Mouse (Mus musculus) mesoderm, embryonic 11.5 days (tissue): ENCODE data around the gene Barx2.
"Not testable (repeated sequence)": the region's sequence is repeated elsewhere in the genome, so short reads cannot be mapped to it uniquely, and the experiment has no call there.

Source experiments
- DNase-seq: peaks from one replicate; pipeline ENCODE4 v3.0.0-alpha.2; 2012; ENCODE audit warnings: low read depth, low spot score

Barx2 gene

DNA sequence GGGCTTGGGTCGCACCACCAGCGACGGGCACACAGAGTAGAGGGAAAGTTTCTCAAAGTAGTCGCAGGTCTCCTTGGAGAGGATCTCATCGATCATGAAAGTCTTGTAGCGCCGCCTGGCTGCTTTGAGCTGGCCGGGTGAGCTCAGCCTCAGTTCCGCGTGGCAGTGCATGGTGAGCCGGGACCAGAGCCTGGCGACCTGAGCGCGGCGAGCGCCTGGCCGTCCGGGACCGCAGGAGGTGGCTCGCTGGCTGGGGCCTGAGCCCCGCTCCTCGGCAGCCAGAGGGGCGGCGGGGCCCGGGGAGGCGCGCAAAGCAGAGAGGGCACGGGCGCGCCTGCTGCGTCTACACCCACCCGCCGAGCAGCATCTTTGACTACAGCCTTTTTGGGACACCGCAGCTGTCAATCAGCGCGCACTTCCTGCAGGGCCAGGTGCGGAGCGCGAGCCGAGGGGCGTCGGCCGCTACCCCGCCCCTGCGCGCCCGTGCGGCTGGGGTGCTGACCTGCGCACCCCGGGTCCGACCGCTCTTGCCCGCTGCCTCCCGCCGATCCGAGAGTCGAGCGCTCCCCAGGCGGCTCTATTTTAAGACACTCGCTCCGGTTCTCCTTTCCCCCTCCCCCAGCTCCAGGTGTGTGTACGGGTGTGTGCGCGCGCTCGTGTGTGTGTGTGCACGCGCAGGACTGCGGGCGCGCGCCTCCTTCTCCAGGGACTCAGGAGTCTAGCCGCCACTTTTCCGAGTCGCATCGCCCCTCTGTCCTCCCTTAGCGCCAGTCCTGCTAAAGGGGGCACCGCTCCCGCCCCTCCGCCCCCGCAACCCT is at the start of gene Barx2:
Gene Barx2, minus strand, starts transcription at position 542 of the 818 bp plus-strand sequence.
- peak; percentile 66 for DNase-seq

DNA sequence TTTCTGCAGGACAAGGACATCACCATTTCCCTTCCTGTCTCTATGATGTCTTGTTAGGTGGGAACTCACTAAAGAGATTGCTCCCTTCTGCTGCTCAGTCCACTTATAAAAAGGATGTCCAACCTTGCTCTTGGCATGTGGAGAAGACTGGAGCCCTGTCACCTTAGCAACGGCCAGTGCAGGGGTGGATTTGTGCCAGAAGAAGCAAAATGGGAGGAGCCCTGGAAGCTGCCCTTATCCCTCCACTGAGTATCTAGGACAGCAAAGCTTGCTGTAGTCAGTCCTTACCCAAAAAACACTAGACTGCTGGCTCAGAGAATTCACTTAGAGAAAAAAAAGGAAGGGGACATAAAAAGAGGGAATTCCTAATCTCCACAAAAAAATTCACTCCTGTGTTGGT is 49.0 kb upstream of the Barx2 start:
- DNase-seq: no peak

DNA sequence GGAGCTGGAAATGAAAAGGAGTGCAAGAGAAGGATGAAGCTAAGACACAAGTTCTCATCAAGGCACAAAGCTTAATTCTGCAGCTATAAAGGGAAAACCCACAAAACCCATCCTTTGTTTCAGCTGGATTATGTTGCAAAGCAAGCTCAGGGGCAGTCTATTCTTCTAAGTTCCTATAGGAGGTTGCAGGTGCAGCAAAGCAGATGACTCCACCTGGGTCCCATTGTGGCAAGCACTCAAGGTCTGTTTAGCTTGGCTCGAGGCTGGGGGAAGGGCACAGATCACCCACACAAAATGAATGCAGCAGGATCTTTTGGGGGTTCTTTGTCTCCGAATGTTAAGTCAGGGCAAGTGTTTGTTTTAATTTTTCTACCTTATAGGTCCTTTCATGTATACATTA is 47.2 kb upstream of the Barx2 start:
- no peak for DNase-seq

DNA sequence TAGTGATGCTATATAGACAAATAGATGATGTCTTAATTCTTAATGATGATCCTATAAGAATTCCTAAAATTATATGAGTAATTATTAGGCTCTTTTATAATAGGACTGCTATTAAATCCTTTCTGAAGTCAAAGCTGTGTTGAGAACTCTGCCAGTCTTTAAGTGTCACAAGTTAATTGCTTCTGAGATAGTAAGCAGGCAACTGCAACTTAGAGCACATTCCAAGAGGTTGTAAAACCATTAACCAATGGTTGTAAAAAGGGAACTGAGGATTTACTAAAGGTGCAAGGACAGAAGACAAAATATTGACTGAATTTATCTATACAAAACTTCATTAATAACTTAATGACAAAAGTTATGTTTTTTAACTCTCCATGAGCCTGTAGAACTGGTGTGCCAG is 44.9 kb upstream of the Barx2 start:
- DNase-seq: no peak

DNA sequence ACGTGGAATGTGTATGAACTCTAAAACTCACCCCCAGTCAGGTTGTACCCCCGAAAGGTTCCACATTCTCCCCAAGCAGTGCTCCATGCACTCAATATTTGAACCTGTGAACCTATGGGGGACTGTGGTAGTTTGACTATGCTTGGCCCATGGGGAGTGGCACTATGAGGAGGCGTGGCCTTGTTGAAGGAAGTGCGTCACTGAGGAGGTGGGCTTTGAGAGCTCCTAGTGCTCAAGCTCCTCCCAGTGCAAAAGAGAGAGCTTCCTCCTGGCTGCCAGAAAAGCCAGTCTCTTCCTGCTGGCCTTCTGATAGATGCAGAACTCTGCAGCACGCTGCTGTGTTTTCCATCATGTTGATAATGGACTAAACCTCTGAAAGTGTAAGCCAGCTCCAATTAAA is 37.2 kb upstream of the Barx2 start:
- DNase-seq: no peak

DNA sequence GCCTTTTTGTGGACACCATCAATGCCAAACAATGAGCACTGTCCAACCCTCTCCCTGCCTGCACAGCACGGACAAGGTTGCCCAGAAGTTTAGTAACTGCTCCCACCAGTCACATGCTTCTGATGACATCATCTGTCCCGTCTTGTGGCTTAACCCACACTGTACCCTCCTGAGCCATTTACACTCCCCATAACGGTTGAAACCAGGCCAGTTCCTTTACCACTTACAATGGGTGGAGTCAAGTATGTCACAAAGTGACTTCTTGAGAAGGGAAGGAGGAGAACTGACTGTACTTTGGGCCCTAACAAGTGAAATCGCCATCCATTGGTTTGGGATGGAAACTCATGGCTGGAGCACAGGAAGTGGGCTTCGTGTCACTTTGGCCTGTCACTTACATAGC is 35.8 kb upstream of the Barx2 start:
- no peak for DNase-seq

DNA sequence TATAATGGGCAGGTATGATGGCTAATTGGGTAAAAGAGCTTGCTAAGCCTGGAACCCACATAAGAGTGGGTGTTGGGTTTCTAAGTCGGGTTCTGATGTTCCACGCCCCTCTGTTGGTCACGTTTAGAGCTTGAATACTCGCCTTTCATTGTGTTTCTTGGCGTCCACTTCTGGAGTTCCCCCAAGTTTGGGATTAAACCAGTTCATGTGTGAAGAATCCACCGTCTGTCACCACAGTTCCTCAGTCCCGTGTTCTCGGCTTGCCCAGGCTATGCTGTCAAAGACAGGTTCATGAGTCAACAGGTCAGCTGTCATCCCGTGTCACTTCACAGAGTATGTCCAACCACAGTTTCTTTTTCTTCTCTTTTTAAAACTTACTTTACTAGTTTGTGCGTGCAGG is 33.8 kb upstream of the Barx2 start:
- DNase-seq: no peak

DNA sequence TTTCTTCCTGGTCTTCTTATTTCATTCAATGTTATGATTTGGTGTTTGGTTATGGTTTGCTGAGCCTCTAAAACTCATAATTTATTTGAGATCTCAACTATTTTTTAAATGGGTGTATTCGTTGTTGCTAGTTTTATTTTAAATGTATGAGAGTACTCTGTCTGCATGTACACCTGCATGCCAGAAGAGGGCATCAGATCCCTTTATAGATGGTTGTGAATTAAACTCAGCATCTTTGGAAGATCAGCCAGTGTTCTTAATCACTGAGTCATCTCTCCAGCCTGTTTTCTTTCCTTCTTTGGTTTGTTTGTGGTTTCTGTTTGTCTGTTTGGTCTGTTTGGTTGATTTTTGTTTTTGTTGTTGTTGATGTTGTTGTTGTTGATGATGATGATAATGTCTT is 29.1 kb upstream of the Barx2 start:
- DNase-seq: peak; percentile 11

DNA sequence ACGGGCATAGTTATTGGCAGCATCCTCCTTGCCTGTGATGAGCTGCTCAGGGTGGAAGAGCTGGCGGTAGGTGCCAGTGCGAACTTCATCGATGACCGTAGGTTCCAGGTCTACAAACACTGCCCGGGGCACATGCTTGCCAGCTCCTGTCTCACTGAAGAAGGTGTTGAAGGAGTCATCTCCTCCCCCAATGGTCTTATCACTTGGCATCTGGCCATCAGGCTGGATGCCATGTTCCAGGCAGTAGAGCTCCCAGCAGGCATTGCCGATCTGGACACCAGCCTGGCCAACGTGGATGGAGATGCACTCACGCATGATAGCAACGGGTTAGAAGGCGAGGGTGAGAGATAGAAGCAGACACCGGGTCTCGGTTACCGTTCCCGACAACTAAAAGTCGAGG is 23.2 kb upstream of the Barx2 start:
- not testable (repeated sequence) for DNase-seq

DNA sequence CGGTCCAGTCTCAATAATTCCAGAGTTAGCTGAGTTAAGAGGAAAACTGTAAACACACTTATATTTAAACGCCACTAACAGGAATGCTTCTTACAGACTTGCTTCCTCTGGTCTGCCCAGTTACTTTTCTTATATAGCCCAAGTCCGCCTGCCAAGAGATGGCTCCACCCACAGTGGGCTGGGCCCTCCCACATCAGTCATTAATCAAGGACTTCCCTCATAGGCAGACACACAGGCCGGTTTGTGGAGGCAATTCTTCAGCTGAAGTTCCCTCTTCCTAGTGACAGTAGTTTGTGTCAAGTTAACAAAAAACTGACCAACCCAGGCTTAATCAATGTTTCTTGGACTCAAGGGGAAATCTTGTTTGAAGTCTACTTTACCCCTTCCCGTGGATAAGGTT is 18.4 kb upstream of the Barx2 start:
- no peak for DNase-seq

DNA sequence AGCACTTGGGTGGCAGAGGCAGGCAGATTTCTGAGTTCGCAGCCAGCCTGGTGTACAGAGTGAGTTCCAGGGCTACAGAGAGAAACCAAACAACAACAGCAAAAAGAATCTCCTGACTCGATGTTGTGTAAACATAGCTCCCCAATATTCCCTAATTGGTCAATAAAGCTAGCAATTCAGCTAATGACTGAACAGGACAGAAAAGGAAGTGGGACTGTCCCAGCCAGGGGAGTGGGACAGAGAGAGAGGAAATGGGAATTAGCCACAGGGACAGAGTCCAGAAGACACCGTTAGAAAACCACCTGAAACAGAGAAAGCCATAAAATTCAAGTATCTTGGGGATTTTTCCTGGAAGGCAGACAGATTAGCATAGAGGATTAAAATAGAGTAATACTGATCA is 18.0 kb upstream of the Barx2 start:
- DNase-seq: no peak

DNA sequence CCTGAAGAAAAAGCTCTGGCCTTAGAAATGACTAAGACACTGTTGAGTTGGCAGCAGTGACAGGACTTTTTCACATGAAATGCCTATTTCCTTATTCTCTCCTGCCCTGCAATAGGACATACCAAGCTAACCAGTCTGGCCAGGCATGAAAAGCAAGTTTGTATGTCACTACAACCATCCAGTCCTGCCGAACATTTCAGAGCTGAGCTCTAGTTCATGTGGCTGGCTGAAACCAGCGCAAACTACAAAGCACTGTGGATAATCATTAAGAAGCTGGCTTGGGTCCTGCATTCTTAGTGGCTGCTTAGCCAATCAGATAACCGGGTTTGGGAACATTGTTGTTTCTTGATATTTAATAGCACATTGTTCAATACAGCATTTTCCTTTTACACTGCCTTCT is 13.5 kb upstream of the Barx2 start:
- no peak for DNase-seq

DNA sequence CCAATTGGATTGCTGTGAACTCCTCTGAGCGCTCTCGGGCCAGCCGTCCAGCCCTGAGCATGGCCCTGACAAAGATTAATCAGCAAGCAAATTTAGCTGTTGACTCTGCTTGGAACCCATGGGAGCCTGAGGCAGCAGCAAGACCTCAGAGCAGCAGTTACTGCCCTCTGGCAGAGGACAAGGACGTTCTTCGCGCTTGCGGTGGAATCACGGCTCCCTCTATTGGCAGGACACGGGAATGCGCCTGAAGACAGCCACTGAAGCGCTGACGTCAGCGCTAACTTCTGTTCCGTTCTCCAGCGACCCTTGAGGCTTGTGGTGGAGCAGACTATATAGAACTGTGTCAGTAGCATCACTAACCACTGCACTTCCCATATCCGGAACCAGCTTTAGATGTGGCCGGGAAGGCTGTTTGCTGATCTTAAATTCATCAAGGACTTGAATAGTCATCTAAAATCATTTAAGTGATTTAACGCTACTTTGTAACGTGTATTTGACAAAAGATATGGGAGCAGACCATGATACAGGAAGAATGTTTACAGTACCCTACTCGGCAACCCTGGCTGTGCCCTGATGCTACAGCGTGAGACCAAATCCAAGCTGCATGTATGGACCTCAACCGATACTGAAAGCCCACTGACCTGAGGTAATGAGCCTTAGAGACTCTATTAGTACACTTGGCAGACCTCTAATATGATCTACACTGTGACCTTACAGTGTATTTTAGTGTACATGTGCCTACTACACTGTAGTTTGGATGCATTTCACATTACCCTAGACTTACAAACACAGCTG is 12.8 kb upstream of the Barx2 start:
- DNase-seq: peak; percentile 93

DNA sequence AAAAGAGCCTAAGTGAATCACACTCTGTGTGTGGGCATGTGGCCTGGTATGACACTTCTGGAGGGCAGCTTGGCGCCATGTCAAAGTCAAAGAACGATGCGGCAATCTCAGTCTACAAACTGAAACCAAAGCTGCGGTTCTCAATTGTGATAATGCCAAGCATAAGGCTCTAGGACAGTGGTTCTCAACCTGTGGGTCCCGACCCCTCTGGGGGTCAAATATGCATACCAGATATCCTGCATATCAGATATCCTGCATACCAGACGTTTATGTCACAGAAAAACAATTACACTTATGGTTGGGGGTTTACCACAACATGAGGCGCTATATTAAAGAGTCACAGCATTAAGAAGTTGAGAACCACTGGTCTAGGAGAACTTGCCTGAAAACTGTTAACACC is 10.3 kb upstream of the Barx2 start:
- DNase-seq: no peak

DNA sequence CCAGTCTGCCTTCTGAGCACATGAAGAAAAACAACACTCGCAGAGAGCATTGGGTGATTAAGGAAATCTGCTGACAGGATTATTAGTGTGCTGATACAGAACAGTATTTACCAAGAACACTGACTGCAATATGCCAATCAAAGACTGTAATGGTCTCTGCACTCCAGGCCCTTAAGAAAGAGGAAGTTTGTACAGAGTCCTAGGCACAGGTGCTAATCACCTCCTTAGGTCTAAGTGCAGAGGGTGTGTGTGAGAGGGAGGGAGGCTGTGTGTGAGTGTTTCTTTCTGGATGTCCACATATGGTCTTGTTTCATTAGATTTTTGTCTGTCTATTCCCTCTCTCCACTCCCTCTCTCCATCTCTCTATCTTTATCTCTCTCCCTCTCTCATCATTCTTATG is 6.5 kb upstream of the Barx2 start:
- DNase-seq: no peak

DNA sequence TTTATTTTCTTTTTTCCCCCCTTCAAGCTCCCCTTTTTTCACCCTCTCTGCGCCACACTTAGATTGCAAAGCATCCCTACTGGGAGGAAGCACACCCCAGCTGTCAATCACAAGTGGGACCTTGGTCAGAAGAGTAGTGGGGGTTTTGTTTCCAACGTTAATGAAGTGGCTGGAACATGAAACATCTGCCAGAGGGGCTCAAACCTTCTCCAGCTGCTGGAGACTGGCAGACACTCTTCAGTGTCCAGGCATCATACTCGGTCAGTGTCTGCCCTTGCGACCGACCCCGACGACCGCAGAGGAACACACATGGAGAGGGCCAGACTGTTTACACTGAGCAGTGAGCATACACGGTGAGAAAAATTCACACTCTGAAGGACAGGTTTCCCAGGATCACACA is 3.2 kb upstream of the Barx2 start:
- no peak for DNase-seq

DNA sequence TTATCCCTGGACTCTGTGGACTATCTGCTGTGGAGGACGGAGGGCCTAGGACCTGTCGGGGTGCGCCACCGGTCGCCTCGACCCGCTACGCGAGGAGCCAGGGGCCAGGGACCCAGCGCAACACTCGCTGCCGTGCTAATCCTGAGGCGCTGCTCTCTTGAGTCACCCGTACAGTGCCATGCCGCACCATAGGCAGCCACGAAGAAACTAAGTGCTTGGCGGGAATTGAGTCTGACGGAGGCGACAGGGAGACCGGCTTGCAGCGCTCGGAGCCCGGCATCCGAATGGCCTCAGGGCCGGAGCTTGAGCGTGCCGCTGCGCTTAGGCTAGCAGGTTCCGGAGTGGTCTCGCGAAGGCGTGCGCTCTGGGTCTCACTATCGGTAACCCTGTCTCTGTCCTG is 1.6 kb upstream of the Barx2 start:
- peak; percentile 52 for DNase-seq

DNA sequence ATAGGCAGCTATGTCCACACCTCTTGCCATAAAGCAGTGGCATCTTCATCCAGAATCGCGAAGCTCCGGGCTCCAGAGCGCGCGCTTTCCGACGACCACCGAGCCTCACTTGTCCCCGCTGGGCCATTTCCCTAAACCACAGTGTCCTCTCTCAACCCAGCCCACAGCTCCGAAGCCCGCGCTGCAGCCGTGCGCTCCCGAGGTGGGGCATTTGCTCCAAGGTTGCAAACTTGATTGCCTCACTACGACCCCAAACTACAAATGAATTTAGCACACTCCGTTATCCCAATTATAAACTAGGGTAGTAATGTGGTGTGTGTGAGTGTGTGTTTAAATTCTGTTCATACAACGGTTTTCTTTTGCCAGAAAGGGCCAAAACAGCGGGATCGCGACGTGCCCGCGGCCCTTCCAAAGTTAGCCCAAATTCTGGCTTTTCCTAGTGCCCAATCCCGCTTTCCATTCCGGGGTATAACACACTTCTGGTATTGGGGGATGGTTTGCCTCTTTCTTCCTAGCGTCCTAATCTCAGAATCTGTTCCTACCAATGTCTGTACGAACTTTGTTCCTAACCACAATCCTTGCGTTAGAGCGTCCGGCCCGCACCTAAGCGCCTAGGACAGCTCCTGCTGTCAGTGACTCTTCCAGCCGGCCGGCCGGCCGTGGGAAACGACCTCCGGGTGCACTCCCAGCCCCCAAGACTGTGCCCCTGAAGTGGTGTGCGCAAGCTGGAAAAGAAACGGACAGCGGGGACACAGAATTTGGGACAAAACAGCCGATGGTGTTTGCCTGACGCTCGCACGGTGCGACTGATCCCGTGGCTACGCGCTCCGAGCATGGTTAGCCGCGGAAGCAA is 703 bp upstream of the Barx2 start:
- peak; percentile 36 for DNase-seq

DNA sequence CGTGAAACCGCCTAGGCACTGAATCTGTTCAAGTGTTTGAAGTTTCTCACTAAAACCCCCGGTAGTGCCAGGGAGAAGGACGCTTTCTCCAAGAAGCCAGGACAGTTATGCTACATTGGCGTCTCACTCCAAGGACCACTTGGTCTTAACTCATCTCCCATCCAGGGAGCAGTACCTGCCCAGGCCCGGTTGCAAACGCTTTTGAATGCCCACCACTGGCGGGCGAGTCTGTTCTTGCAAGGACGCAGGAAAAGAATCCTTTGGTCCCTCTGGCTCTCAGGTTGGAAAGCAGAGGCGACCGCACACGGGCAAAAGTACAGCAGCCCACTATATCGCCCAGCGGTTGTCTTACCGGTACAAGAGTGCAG is 725 bp downstream of the Barx2 start:
- peak; percentile 20 for DNase-seq

DNA sequence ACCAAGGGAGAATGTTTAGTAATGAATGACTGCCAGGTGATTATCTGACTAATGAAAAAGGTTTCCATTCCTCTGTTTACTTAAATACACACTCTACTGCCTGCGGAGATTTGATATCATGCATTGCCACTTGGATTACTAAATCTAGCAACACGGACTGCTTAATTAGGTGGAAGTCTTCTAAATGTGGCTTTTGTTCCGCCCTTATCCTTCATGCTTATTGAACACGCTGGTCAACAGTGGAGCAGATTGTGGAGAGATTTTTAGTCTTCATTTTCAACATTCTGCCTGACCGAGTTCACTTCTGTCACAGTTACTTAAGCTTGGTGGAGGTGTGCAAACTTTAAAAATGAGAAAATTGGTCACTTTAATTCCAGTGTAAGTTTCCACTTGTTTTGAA is 3.0 kb downstream of the Barx2 start:
- no peak for DNase-seq

DNA sequence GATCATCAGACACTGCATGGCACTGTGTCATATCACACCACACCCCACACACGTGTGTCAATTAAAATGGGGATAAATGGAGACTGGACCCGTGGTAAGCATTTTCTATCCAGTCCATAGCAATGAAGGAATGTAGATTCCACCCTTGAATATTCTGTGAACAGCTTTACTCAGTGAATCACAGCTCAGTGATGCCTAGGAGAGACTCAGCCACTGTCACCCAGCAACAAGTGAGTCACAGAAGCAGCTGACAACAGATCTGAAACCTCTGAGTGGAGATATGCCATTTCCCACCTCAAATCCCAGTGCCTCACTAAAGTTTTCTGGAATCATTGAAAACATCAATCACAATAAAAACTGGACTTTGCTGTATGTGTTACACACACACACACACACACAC is 11.5 kb downstream of the Barx2 start:
- DNase-seq: no peak

DNA sequence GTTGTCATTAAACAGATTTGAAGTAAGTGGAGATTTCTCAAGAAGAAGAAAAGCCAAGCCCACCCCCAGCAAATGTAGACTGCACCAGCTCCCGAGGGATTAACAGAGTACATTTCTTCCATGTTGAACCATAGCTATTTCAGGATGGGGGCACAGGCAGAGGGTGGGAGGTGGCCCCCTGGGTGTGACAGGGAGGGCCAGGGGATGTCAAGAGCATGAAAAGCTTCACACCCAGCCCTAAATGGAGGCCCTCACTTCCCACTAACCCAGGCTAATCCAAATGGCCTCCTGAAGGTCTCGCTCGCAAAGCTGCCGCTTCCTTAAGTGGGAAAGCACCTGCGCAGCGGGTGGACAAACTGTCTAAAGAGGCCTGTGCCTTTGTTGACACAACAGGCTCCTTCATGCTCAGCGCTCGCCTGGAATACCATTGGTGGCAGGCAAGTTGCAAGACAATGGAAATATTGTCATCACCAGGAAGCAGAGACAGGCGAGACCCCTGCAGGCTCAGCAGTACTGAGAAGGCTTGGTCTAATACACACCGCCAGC is 18.4 kb downstream of the Barx2 start:
- DNase-seq: peak; percentile 55
